Mouse (Mus musculus) liver (tissue): ENCODE data around the gene Defb42.

Experiments
- DNase-seq: peaks from one replicate; pipeline ENCODE4 v3.0.0-alpha.2; 2020; ENCODE audit warnings: mixed read lengths

Defb42 gene

GRCm38 (mm10) chr14:63046691-63047090, at the start of gene Defb42:
TSS of gene Defb42 (plus strand) at chr14:63046991.
- no peak for DNase-seq

- DNase-seq: no peak
Observed at GRCm38 (mm10) chr14:62997777-62998176, 49.0 kb upstream of the Defb42 start, which contains the start of gene Defb47. TSS of gene Defb47 (plus strand) at chr14:62998077.

- no peak for DNase-seq
Observed at GRCm38 (mm10) chr14:62998977-62999376, 47.8 kb upstream of the Defb42 start.

DNA sequence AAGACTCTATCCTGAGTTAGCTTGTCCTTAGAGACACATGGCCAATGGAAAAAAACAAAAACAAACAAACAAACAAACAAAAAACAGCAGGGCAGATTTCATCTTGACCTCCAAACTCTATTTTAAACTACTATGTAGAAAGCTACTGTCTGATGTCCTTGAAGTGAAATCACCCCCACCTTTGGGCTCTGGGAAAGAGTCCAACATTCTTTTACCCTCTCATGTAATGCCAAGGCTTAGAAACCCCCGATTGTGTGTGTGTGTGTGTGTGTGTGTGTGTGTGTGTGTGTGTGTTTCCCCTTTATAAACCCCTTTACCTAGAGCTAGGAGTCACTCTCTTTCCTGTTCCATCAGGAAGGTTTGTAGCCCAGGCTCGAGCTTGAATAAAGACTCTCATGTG, 44.2 kb upstream of the Defb42 start:
- DNase-seq: no peak

DNA sequence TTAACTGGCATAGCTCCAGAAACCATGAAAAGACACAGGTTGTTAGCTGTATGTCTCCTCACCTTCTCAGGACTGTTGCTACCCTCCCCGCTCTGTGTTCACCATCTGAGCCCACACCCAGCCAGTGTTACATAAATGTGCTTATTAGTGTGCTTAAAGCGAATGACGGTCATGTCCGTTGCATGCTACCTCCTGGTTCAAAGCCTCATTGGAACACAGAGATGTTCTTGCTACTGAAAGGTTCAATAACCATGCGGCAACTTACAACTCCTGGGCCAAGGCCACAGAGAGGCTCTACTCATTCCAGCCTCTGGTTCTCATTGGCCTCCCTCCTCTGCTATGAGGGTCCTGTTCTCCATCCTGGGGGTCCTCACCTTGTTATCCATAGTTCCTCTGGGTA, 35.3 kb upstream of the Defb42 start, which contains the start of gene Defb43:
Gene Defb43 (plus strand): TSS at position 301 of the 400 bp plus-strand sequence.
- no peak for DNase-seq

DNA sequence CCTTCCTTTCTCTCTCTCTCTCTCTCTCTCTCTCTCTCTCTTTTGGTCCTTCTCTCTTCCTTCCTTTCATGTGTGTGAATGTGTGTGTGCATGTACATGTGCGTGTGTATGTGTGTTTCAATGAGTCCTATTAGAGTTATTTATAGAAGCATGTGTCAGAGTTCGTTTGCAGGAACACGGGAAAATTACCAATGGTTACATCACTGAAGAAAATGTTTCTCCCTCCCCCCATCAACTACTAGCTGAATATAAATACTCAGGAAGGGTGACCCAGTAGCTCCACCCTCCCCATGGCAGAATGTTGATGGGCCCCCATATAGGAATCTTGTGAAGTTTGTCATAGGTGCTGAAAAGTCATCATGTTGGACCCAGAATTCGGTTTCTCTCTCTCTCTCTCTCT, 33.7 kb upstream of the Defb42 start:
- DNase-seq: no peak

- DNase-seq: no peak
Observed at GRCm38 (mm10) chr14:63014667-63015066, 32.1 kb upstream of the Defb42 start.

- DNase-seq: no peak
Observed at GRCm38 (mm10) chr14:63020524-63021156, 26.2 kb upstream of the Defb42 start.

- DNase-seq: no peak
Observed at GRCm38 (mm10) chr14:63049910-63050370, 3.1 kb downstream of the Defb42 start, which contains the start of gene Defb30. TSS of gene Defb30 (minus strand) at chr14:63049960.

GRCm38 (mm10) chr14:63050769-63051168, 4.0 kb downstream of the Defb42 start:
- peak; percentile 83 for DNase-seq

DNA sequence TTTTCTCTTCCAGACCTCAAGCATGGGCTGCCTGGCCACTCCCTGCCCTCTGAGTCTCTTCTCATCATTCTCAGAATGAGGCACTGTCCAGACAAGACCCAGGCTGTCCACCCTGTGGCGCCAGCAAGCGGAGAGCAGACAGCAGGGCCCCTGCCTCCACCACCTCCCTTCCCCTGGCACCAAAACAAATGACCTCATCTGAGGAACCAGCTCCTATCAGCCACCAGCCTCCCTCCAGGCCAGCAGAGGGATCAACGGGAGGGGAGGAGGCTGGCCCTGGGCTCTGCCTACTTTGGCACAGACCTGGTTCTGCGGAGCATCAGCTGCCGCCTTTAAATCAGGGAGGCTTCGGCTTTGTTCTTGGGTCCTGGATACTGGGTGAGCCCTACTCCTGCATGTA, 7.9 kb downstream of the Defb42 start:
- peak; percentile 37 for DNase-seq

DNA sequence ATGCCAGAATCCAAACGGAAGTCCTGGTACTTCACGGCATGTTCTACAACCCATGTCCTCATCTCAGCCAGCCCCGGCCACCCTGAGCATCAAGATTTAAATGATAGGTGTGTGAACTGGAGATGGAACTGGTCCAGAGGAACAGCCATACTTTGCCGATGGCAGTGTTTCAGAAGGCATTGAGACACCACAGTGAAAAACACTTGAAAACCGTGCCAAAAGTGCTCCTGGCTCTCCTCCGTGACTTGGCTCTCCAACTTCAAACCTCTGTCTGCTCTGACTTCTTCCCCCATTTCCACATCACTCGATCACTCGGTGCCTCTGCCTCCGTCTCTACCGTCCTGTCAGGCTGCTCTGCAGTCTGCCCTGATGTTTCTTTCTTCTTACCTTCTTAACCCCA, 13.6 kb downstream of the Defb42 start:
- no peak for DNase-seq

GRCm38 (mm10) chr14:63062184-63062583, 15.4 kb downstream of the Defb42 start:
- peak; percentile 87 for DNase-seq

GRCm38 (mm10) chr14:63065391-63065790, 18.6 kb downstream of the Defb42 start:
- DNase-seq: no peak

DNA sequence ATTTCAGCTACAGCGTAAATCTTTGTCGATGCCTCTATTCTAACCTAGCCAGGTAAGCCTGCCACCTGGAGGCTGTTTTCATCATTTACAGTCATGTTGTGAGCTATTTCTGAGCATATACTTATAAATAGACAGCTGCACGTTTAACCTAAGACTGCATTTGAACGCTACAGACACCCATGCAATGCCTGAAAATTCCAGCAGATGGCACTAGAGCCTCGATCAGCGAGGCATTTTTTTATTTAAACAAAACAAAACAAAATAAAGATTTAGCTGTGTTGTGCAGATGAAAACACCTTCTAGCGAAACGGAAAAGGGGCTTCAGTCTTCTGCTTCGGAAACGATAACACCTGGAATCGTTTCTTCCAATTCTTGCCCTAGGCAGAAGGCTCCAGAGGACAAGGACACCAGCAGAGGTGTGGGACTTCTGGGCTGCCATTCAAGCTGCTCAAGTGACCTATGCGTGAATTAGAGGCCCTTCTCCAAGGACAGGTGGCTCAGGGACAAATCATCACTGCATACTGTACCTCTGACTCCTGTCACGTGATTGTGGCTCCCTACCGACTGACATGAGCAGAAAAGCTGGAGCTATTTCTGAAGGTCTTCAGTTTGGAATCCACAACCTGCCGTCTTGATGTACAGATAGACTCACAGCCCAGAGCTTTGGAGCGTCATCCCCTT, 20.0 kb downstream of the Defb42 start:
- DNase-seq: peak; percentile 86

GRCm38 (mm10) chr14:63067708-63068107, 20.9 kb downstream of the Defb42 start:
- DNase-seq: peak; percentile 83
